Mouse (Mus musculus): ENCODE measurements at regions not wholly inside any gene's neighbourhood (a gene's known extent, or its start where the extent isn't known, plus 50 kb on each side); places are given as distances from the start of the nearest gene placed in this dataset.
"Not testable (repeated sequence)": the region's sequence is repeated elsewhere in the genome, so short reads cannot be mapped to it uniquely, and the experiment has no call there.

- Histone ChIP-seq H3ac (ENCODE audit: control insufficient read depth, insufficient read length) (no peak overlapping the region), H3K4me2 (ENCODE audit: low read depth) (no peak overlapping the region), H3K36me3 (ENCODE audit: control insufficient read depth, insufficient read depth) (no peaks in the 10 kb centered on the region), H3K79me2 (ENCODE audit: control insufficient read depth, insufficient read depth) (no peaks in the 10 kb centered on the region), H3K27me3 (ENCODE audit: control insufficient read depth, insufficient read depth, insufficient read length) (no peaks in the 10 kb centered on the region), H3K4me3 (no peak overlapping the region)
- TF ChIP-seq MYOG (IDR thresholded peaks at IDR 0.05; ENCODE audit: control insufficient read depth in 1 of 3, insufficient read depth in 1 of 3, insufficient read length in 2 of 3, low read depth in 2 of 3), result no peak
Observed at GRCm38 (mm10) chr6:69136628-69137027, 1601.0 kb upstream of the Tacstd2 start.

GRCm38 (mm10) chr6:69125669-69126068 is 1590.1 kb upstream of the Tacstd2 start:
- peak; percentile 60 for TF ChIP-seq REST (IDR thresholded peaks at IDR 0.05; ENCODE audit: insufficient read depth, insufficient read length)
- not testable (repeated sequence) for H3K36me3 ChIP-seq (ENCODE audit: control insufficient read depth, insufficient read depth); H3K27me3 ChIP-seq (ENCODE audit: control insufficient read depth, insufficient read depth, insufficient read length); H3ac ChIP-seq (ENCODE audit: control insufficient read depth, insufficient read length); H3K79me2 ChIP-seq (ENCODE audit: control insufficient read depth, insufficient read depth); H3K4me3 ChIP-seq; H3K4me2 ChIP-seq (ENCODE audit: low read depth)

GRCm38 (mm10) chr6:69124832-69125231 is 1589.2 kb upstream of the Tacstd2 start:
- not testable (repeated sequence) for H3K79me2 ChIP-seq (ENCODE audit: control insufficient read depth, insufficient read depth); H3K27me3 ChIP-seq (ENCODE audit: control insufficient read depth, insufficient read depth, insufficient read length)

GRCm38 (mm10) chr6:69113333-69113732 is 1577.7 kb upstream of the Tacstd2 start:
- H3K4me3 ChIP-seq; H3K36me3 ChIP-seq (ENCODE audit: control insufficient read depth, insufficient read depth); H3ac ChIP-seq (ENCODE audit: control insufficient read depth, insufficient read length); H3K4me2 ChIP-seq (ENCODE audit: low read depth); H3K79me2 ChIP-seq (ENCODE audit: control insufficient read depth, insufficient read depth); H3K27me3 ChIP-seq (ENCODE audit: control insufficient read depth, insufficient read depth, insufficient read length): not testable (repeated sequence)

More at GRCm38 (mm10) chr6:69124832-69125231, 1589.2 kb upstream of the Tacstd2 start:
- not testable (repeated sequence) for H3K36me3 ChIP-seq (ENCODE audit: control insufficient read depth, insufficient read depth); H3ac ChIP-seq (ENCODE audit: control insufficient read depth, insufficient read length); H3K4me2 ChIP-seq (ENCODE audit: low read depth); H3K4me3 ChIP-seq

GRCm38 (mm10) chr6:69063940-69064339 is 1528.3 kb upstream of the Tacstd2 start:
- H3K27me3 ChIP-seq (ENCODE audit: control insufficient read depth, insufficient read depth, insufficient read length), result no peaks in the 10 kb centered on the region
- H3K4me3 ChIP-seq, result no peak overlapping the region
- TF ChIP-seq MAX (IDR thresholded peaks at IDR 0.05; ENCODE audit: low read depth), result no peak
- no peak for TF ChIP-seq MYOD1 (IDR thresholded peaks at IDR 0.05; ENCODE audit: control insufficient read depth in 1 of 3, insufficient read length in 2 of 3, low read depth in 2 of 3)
- TF ChIP-seq E2F4 (IDR thresholded peaks at IDR 0.05; ENCODE audit: insufficient read depth), result no peak
- TF ChIP-seq POLR2AphosphoS2 (IDR thresholded peaks at IDR 0.05; ENCODE audit: insufficient read length, low read depth), result no peak
- no peak for TF ChIP-seq REST (IDR thresholded peaks at IDR 0.05; ENCODE audit: insufficient read depth, insufficient read length)
- H3K79me2 ChIP-seq (ENCODE audit: control insufficient read depth, insufficient read depth), result no peaks in the 10 kb centered on the region
- no peak overlapping the region for H3ac ChIP-seq (ENCODE audit: control insufficient read depth, insufficient read length)
- no peak overlapping the region for H3K4me2 ChIP-seq (ENCODE audit: low read depth)
- no peaks in the 10 kb centered on the region for H3K36me3 ChIP-seq (ENCODE audit: control insufficient read depth, insufficient read depth)

- no peak overlapping the region for H3K4me2 ChIP-seq (ENCODE audit: low read depth)
- no peak for TF ChIP-seq TCF12 (IDR thresholded peaks at IDR 0.05; ENCODE audit: insufficient read depth, poor library complexity, severe bottlenecking)
- no peak for TF ChIP-seq CEBPB (IDR thresholded peaks at IDR 0.05; ENCODE audit: insufficient read depth, poor library complexity, severe bottlenecking)
- no peaks in the 10 kb centered on the region for H3K27me3 ChIP-seq (ENCODE audit: control insufficient read depth, insufficient read depth, insufficient read length)
- H3K4me3 ChIP-seq, result no peak overlapping the region
- H3K36me3 ChIP-seq (ENCODE audit: control insufficient read depth, insufficient read depth), result no peaks in the 10 kb centered on the region
- H3K79me2 ChIP-seq (ENCODE audit: control insufficient read depth, insufficient read depth), result no peaks in the 10 kb centered on the region
- H3ac ChIP-seq (ENCODE audit: control insufficient read depth, insufficient read length), result no peak overlapping the region
Observed at GRCm38 (mm10) chr6:69045375-69045774, 1509.8 kb upstream of the Tacstd2 start.

Data from myocyte (in vitro differentiated cells).